Mouse (Mus musculus) yolk sac, embryonic 10.5 days (tissue): ENCODE measurements around the gene Chdh.

Experiments
- DNase-seq: peaks from one replicate; pipeline ENCODE4 v3.0.0-alpha.2; 2017; ENCODE audit warnings: low spot score

Chdh gene

DNA sequence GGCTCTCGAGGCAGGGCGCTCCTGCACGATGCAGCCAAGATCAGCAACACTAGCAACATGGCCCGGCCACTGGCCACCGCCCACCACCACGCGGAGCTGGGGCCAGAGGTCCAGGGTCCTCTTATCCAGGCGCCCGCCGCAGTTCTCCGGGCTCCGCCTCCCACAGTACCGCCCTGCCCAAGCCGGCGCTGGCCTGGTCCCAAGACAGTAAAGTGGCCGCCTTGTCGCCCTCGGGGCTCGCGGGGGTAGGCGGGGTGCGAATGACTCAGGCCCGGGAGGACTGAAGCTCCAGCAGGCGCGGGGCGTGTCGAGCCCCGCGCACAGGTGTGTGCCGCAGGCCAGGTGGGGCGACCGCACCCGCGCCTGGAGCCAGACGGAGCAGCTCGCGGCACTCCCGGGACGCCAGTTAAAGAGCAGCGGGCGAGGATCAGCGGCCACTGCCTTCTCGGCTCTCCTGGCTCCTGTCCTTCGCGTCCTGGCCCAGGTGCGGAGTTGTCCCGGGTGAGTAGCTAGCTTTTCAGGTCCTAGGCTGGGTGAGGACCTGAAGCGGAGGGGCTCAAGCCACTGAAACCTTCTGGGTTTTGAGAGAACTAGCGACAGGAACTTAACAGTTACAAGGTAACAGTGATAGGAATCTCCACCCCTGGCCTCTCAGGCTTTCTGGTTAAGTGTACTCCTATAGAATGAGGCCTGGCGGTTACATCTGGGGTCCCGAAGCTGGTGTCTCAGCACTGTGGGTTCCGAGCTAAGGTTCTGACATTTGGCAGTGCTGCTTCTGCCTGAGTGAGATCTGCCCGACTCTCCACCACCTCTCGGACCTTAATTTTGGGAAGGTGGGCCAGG lies at the start of gene Chdh, which contains the start of gene Il17rb:
Gene Chdh (plus strand): TSS at position 291 of the 843 bp plus-strand sequence.
Gene Il17rb (minus strand): TSS at position 164 of the 843 bp plus-strand sequence.
- DNase-seq: peak; percentile 84

DNA sequence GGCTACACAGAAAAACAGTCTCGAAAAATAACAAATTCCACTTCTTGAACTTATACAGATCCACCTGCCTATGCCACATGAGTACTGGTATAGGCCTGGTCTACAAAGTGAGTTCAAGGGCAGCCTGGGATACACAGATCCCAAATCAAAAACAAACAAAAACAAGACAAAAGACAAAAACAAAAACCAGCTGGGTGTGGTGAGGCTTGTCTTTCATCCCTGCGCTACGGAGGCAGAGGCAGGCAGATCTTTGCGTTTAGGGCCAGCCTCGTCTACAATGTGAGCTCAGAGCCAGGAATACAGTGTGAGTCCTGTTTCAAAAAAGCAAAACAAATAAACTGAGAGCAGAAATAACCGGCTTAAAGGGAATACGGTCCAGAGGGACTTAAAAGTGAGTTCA lies 41.2 kb upstream of the Chdh start:
- DNase-seq: peak; percentile 11

DNA sequence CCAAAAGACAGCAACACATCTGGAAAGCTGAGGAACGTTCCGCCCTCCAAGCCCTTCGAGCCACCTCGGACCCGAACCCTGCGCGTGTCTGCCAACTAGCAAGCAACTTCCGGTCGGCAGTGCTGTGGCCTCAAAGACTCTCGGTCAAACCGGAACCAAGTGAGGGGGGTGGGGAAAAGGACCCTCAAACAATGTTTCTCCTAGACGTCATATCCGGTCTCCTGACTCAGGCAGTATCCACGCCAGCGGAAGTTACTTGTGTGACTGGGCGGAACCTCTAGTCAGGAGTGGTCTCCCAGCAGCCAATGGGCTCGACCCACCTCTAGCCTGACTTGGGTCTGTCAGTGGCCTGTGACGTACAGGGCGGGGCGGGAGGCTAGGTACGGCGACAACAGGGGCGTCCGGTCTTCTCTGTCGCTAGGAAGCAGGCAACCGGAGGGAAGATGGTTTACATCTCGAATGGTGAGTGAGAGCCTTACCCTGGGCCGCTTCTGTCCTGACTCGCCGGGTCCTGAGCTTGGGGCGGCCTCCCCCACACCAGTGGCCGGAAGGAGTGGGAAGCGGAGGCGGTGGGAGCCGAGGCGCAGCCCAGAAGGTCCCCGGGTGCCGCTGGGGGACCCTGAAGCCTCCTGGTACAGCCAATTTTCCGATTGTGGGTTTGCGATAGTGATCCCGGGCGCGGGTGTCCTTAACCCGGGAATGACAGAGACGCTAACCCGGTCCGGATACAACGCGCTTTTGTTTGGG lies 40.6 kb upstream of the Chdh start, which contains the start of gene Selenok:
Gene Selenok (plus strand): TSS at position 234 of the 747 bp plus-strand sequence.
- DNase-seq: peak; percentile 97

DNA sequence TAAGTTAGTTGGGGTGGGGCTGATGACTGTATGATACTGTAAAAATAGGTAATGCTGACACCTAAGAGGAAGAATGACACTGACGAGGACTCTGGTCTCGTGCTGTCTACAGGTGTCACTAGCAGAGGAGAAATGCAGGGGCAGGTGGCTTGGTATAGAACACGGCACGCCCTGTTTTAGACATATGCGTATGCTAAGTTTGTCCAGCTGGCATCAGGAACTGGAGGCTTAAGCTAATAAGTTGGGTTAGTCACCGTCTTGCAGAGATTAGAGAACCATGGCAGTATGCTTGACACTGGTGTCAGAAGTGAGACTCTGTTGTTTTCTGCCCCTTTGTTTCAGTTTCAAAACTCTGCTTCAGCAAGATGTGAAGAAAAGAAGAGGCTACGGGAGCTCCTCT lies 37.4 kb upstream of the Chdh start:
- DNase-seq: no peak

DNA sequence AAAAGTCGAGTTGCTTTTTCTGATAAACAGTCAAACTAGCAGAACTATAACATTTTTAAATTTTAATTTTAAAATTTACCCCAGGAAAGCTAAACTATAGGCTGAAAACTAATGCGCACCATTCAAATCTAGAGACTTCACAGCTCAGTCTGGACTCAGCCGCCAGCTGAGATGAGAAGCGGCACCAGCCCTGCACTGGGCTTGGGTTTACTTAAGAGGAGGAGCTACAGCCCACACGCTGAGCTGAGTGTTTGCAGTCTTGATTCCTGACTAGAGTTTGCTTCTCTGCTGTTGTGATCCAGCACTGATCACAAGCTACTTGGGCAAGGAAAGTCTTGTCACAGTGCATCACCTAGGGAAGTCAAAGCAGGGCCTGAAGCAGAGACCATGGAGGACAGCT lies 36.8 kb upstream of the Chdh start:
- DNase-seq: no peak

DNA sequence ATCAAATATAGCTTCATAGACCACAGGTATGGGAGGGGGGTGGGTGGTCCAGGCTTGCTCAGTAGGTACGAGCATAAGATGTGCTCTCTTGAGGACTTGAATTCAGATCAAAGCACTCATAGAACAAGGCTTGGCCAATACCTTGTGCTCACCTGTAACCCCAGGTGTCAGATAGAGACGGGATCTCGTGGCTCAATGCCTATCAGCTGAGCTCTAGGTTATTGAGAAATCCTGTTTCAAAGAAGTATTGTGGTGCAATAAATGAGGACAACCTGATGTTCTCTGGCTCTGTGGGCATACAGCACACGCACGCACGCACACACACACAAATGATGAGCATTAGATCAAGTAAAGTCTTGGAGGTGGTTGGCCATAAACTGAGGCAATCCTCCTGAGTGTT lies 31.9 kb upstream of the Chdh start:
- DNase-seq: no peak

DNA sequence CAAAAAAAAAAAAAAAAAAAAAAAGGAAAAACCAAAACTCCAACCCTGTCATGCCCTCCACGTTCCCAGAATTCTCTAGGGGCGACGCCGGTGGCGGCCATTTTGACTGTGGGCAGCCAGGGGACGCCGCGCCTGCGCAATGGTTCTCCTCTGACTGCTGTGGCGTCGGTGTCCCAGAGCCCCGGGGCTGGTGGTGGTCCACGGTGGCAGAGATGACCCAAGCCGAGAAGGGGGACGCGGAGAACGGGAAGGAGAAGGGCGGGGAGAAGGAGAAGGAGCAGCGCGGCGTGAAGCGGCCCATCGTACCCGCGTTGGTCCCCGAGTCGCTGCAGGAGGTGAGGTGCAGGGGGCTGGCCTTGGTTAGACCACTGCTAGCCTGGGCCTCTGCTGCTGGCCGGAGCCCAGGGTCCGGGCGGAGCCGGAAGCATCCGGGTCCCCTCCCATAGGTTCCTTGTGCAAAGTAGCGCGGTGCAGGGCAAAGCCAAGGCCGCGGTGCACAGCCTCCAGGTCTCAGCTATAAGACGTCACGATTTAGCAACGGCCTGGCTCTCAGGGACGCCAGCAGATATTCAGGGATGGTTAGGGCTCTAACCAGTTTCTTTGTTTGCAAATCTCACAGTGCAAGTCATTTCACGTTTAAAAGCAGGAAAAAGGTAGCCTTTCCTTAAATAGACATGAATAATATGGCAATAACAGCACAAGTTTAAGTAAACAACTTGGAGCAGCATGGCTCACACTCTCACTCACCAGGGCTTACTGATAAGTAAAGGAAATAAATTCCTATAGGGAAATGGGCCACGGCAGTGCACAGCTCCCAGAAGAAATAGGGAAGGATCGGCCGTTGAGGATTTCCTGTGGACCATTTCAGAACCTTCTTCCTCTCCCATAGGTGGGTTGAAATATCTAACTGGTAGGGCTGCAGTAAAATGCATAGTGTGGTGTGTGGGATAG lies 30.3 kb upstream of the Chdh start, which contains the start of gene Actr8:
Gene Actr8 (plus strand): TSS at position 84 of the 951 bp plus-strand sequence.
- peak; percentile 93 for DNase-seq

DNA sequence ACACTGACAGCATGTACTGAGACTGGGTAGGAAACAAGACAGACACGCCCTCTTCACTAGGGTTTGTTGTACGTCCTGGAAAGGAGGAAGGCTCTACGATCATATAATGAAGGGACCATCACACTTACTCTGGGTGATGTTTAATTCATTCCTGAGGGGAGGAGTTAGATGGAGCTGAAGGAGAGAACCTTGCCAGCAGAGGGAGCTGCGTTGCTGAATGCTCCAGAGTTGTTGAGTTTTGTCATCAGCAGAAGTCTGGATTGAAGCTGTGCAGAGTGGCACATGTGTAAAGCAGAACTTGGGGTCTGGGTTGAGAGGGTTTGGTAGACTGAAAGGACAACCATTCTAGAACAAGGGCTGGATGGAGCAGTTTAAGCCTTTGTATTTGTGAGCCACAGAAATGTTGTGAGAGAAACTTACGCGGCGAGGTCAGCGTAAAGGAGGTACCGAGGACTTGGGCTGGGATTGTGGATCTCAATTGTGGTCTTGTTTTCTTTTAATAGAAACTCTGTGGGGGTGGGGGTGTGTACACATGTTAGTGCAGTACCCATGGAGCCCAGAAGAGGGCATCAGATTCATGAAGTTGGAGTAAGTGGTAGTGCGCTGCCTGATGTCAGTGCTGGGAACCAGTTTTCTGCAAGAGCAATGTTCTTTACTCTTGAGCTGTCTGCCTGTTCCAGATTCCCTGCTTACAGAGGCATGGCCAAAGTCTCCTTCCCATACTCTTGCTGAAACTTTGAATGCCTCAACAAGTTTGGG lies 28.2 kb upstream of the Chdh start:
- DNase-seq: no peak

DNA sequence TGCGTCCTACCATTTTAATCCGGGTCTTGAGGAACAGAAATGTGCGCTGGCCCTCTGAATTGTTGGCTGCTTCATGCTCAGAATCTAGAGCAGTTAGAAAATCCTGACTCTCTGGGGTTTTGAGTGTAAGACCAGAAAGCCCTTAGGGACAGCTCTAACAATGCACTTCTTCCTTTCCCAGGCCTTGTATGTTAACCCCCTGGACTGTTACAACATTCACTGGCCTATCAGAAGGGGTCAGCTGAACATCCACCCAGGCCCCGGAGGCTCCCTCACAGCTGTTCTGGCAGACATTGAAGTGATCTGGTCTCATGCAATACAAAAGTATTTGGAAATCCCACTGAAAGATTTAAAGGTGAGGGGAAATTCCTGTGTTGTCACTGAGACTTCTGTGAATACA lies 22.7 kb upstream of the Chdh start:
- no peak for DNase-seq

DNA sequence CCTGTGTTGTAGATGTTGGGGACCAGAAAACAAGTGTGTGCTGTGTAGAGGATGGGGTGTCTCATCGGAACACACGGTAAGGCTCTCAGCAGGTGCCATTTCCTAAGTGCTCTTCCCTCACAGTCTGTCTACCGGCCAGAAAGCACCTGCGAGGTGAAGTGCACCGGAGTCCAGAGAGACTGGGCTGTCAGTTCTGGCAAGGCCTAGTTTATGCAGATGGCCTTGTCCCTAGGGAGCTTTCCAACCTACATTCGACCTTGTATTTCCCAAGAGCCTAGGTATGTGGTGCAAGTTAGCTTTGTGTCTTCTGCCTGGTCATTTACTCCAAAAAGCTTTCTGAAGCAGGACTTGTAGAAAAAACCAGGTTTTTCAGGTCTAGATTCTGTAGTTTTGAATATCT lies 21.5 kb upstream of the Chdh start:
- DNase-seq: no peak

DNA sequence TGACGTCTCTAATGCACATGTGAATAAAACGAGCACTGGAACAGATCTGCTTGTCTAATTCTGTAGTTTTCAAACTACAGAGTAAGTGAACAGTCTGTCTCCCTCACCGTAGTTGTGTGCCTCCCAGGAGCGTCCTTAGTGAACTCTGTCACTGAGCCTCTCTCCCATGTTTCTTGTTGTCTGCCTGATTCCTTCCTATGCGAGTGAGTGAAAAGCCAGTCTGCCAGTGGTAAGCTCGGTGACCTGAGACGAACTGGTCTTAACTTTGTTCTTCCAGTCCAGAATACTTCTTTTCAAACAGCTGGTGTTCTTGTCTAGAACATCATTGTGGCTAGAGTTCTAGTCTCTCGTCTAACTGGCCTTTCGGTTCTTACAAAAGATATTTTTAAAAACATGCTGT lies 21.1 kb upstream of the Chdh start:
- DNase-seq: no peak

DNA sequence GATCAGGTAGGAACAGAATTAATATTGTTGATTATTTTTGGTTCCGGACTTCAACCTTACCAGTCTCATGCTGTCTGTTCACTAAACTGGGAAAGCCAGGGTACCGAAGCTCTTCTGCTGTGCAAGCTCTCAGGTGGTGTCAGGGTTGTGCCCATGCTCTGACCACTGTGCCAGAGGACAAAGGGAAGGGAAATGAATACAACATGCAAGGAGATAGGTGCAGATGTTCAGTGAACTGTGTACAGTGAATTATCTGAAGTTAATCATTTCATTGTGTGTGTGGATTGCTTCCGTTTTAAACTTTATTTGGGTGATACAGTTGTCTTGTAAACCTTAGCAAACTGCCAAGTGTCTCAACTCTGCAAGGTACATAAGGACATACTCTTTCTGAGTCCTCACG lies 20.5 kb upstream of the Chdh start:
- no peak for DNase-seq

DNA sequence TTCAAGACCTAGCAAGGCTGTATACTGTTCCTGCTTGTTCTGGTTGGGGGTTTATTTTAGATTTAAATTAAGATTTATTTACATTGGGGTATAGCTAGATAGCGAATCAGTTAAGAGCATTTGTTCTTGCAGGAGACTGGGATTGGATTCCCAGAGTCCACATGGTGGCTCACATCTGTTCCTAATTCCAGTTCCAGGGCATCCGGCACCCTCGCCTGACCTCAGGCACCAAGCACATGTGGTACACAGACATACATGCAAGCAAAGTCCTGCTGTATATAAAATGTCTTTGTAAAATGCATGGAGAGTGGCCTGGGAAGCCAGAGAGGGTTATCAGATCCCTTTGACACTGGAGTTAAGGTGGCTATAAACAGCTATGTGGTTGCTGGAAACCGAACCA lies 13.8 kb upstream of the Chdh start:
- no peak for DNase-seq

DNA sequence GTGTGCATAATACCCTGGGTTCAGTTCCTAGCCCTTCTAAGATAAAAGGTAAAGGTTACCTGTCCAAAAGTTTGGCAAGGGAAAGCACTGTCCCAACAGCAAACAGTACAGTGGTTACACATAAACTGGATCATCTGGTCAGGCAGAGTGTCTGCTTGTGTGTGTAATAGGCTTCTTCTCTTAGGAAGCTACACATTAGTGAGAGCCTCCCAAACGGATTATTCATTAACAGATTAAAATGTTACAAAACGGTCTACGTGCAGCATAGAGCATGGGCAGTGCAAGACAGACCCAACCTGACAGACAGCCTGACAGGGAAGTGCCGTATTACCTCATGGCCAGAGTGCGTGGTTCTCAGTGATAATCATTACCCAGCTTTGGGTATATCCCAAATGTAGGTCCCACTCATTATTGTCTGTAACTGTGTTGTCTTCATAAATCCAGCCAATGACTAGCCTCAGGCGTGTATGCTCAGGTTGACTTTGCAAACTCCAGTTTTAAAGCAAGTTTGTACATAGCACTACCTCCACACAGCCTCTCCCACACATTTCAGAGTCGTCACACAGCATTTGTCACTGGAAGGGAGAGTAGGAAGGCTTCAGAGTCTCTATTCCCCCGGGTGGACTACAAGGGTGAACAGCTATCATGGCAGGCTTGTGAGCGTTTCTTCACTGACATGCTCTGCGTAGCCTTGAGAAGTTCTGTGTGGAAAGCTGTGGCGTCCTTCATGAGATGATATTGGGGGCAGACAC lies 12.6 kb upstream of the Chdh start:
- peak; percentile 76 for DNase-seq

DNA sequence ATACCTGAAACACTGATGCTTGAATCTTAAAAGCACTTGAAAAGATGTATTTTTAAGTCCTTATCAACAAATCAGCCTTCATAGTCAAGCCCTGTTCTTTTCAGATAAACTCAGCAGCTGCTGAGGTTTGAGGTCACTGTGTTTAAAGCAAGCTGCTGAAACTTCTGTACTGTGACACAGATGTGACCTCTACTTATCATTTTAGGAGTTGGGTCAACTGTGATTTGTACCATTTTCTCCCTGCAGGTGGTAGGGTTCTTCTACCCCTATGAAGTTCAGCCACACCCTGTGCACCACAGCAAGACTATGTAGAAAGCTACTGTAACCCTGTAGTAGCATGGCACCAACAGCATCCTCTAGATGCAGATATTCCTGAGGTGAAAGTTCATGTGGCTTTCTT lies 11.5 kb upstream of the Chdh start:
- no peak for DNase-seq

DNA sequence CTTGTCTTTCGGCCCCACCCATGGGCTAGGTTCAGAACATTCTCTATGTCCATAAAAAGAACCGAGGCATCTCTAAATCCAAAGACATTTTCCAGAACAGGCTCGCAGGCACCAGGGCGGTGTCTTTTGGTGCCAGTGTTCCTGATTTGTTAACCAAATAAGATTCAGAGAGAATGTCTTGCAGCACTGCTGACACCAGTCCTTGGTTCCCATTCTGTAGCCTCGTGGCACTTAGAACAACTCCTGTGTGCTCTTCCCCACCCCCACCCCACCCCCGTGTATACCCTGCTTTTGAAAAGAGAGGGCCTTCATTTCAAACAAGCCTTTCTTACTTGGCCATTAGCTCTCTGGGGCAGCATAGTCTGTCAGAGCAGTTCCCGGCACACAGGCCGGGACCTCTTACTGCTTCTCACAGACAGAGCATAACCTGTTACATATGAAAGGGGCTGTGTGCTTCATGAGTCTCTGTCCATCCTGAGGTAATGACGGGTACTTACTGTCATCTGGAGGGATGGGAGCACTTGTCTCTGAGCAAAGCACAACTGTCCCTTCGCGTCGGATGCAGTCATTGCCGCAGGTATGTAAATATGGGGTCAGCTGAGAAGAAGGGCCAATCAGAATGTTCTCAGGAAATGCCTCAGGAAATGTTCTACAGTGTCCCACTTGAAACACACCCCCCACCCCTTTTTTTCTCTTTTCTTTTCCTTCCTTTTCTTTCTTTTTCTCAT lies 9.9 kb upstream of the Chdh start:
- DNase-seq: no peak

DNA sequence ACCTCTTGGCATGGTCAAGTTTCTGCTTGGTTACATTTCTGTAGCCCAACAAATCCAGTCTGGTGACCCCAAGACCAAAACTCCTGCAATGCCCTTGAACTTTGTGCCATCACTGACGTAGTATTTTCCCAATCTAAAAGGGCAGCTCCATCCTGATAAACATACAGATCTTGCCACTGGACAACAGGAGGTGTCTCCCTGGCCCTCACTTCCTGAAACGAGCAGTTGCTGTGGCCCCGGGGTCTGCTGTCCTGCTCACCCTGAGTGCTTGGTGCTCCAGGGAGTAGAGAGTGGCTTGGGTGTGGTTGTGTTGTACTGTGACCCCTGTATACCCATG lies 9.4 kb upstream of the Chdh start:
- no peak for DNase-seq

DNA sequence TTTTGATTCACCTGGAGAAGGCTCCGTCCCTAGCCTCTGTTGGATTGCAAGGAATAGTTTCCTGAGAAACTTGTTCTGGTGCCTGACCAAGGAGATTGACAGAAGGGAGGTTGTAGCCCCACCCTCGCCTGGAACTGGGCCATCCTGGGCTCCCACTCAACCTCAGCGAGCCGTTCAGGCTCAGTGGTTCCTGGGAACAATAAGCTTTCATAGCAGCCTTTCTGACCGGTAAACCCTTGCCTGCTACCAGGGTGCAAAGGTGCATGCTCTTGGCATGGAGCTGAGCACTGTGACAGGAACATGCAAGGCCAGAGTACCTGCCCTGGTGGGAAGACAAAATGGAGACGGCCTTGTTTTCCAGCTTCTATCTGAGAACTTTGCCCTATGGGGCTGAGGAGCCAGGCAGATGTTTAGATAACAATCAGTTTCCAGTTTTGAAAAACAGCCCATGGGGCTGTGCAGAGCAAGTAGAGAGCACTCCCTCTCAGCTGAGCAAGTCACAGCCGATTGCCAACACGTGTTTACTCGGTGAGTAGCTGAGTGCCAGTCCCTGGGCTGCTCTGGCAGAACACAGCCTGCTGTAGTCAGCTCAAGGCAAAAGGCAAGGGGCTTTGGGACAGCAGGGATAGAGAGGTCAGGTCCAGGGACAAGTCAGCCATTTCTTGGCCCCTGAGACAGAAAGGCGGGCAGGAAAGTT lies 1.2 kb downstream of the Chdh start:
- peak; percentile 55 for DNase-seq

DNA sequence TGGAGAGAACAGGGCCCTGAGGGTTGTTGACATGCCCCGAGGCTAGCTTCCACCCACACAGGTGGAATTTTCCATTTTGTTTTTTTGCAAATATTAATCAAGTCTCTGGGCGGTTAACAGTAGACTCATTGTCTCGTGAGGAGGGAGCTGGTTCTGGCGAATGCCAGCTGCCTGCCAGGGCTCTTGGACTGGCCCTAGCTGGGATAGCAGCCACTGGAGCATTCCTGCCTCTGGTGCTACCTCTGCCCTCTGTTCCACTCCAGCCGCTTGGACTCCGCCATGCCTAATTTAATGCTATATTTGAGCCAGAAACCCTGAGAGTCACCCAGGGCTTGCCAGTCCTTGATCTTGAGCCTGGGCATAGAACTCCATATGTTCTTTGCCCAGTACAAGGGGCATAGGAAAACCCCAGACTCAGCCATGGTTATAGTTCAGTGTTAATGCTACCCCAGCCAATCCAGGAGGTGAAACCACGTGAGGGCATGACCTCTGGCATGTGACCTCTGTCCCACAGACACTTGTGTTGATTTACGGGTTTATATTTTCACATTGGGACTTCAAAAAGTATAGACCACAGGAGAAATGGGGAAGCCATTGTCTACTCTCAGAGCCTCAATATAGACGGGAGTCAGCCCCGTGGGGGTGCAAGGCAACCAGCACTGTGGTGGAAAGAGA lies 3.2 kb downstream of the Chdh start:
- DNase-seq: no peak
